Mouse (Mus musculus): ENCODE measurements around the gene Nup98.

Nup98 gene

GRCm38 (mm10) chr7:102233059-102233458 lies 23.1 kb upstream of the Nup98 start:
- no peak for DNase-seq (ENCODE audit: low read depth, low spot score)

GRCm38 (mm10) chr7:102229814-102230213 lies 19.8 kb upstream of the Nup98 start:
- DNase-seq (ENCODE audit: low read depth, low spot score): no peak

GRCm38 (mm10) chr7:102228049-102228670 lies 18.2 kb upstream of the Nup98 start:
- DNase-seq (ENCODE audit: low read depth, low spot score): no peak

- no peak for DNase-seq (ENCODE audit: low read depth, low spot score)
Observed at GRCm38 (mm10) chr7:102226051-102226450, 16.1 kb upstream of the Nup98 start.

GRCm38 (mm10) chr7:102223883-102224738 lies 14.1 kb upstream of the Nup98 start:
- DNase-seq (ENCODE audit: low read depth, low spot score): no peak

- DNase-seq (ENCODE audit: low read depth, low spot score): no peak
Observed at GRCm38 (mm10) chr7:102222830-102223556, 13.0 kb upstream of the Nup98 start.

GRCm38 (mm10) chr7:102222336-102222735 lies 12.4 kb upstream of the Nup98 start:
- no peak for DNase-seq (ENCODE audit: low read depth, low spot score)

- DNase-seq (ENCODE audit: low read depth, low spot score): no peak
Observed at GRCm38 (mm10) chr7:102221899-102222298, 11.9 kb upstream of the Nup98 start.

- no peak for DNase-seq (ENCODE audit: low read depth, low spot score)
Observed at GRCm38 (mm10) chr7:102211071-102211470, 1.1 kb upstream of the Nup98 start.

GRCm38 (mm10) chr7:102208806-102209363 lies 1.1 kb downstream of the Nup98 start:
- DNase-seq (ENCODE audit: low read depth, low spot score): no peak

GRCm38 (mm10) chr7:102205646-102206045 lies 4.3 kb downstream of the Nup98 start:
- DNase-seq (ENCODE audit: low read depth, low spot score): no peak

GRCm38 (mm10) chr7:102204296-102204857 lies 5.6 kb downstream of the Nup98 start:
- DNase-seq (ENCODE audit: low read depth, low spot score): no peak

GRCm38 (mm10) chr7:102200996-102201785 lies 8.8 kb downstream of the Nup98 start:
- no peak for DNase-seq (ENCODE audit: low read depth, low spot score)

- no peak for DNase-seq (ENCODE audit: low read depth, low spot score)
Observed at GRCm38 (mm10) chr7:102200576-102200975, 9.4 kb downstream of the Nup98 start.

- DNase-seq (ENCODE audit: low read depth, low spot score): no peak
Observed at GRCm38 (mm10) chr7:102192356-102192755, 17.6 kb downstream of the Nup98 start.

- DNase-seq (ENCODE audit: low read depth, low spot score): no peak
Observed at GRCm38 (mm10) chr7:102183849-102184248, 26.1 kb downstream of the Nup98 start.

GRCm38 (mm10) chr7:102170300-102170699 lies 39.7 kb downstream of the Nup98 start:
- DNase-seq (ENCODE audit: low read depth, low spot score): no peak

- DNase-seq (ENCODE audit: low read depth, low spot score): no peak
Observed at GRCm38 (mm10) chr7:102153691-102154090, 56.3 kb downstream of the Nup98 start.

GRCm38 (mm10) chr7:102137898-102138297 lies 72.1 kb downstream of the Nup98 start:
- DNase-seq (ENCODE audit: low read depth, low spot score): no peak

GRCm38 (mm10) chr7:102137464-102137863 lies 72.5 kb downstream of the Nup98 start:
- no peak for DNase-seq (ENCODE audit: low read depth, low spot score)

- no peak for DNase-seq (ENCODE audit: low read depth, low spot score)
Observed at GRCm38 (mm10) chr7:102132395-102132794, 77.6 kb downstream of the Nup98 start.

All from telencephalon, adult 2 months (tissue).